ENCODE assay signal across 8 mouse cellular contexts in the genomic region with DNA sequence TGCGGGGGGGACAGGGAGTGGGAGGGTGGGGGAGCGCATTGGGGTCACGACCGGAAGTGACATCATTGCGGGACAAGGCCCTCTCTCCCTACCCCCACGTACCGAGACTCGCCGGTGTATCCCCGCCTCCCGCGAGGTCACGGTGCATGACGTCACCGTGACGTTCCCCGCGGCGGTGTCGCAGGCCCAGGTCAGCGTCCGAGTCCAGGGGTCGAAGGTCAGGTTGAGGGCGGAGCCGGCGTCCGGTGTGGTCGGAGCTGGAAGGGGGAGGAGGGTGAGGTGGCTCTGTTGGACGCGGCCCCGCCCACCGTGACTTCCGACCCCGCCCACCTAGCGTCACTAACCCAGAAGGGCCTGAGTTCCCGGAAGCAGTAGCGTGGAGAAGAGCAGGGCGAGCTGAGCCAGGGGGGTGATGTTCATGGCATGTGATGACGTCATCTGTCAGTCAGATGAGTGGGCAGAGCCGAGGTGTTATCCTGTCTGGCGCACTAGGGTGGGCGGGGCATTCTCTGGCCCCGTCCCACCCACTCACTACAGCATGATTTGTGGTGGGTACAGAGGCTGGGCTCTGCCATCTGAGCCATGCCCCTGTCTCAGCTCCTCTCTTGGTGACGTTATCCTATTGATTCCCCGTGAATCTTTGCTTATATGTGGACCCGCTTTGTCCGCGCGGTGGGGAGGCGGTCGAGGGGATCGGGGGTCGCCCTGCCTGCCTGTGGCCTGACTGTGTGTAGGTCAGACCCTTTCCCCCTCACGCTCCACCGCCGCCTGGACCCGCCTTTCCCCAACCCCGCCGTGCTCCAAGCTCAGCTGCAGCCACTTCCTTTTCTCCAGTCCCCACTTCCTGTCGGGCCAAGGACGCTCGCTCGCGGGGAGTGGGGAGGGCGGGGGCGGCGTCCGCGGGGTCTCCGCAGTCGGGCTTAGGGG. TPM values are rescaled to one million over a fixed set of nuclear protein-coding genes. Genes with fewer than 3 reads are reported as not detected.
A peak's percentile ranks its signal among the peaks of the same experiment; 100 is the strongest.
DNase-seq lines count a peak whose midpoint lies in the region; ATAC-seq and TF ChIP-seq lines count a peak whose summit lies in the region.

No protein-coding gene starts in this region.

- peak; percentile 15; the same call in 1 of the 2 replicates for TF ChIP-seq POLR2A in small intestine, adult 2 months (IDR thresholded peaks at IDR 0.05; ENCODE audit: low read depth, low read length)

- ATAC-seq in embryonic facial prominence, embryonic 12.5 days (ENCODE audit: insufficient number of reproducible peaks, insufficient read depth, low FRiP score, low TSS enrichment) = peak; percentile 88
- peak; percentile 84 for ATAC-seq in midbrain, embryonic 12.5 days (ENCODE audit: low FRiP score, low read depth)

- H3K36me3 ChIP-seq in embryonic facial prominence, embryonic 12.5 days = no peaks in the 10 kb centered on the region
- H3K36me3 ChIP-seq in limb, embryonic 10.5 days = no peaks in the 10 kb centered on the region
- no peaks in the 10 kb centered on the region for H3K36me3 ChIP-seq in midbrain, embryonic 12.5 days
- no peaks in the 10 kb centered on the region for H3K36me3 ChIP-seq in small intestine, adult 2 months (ENCODE audit: control insufficient read depth, insufficient read depth, low read length)

- no peaks in the 10 kb centered on the region for H3K4me1 ChIP-seq in embryonic facial prominence, embryonic 12.5 days
- H3K4me1 ChIP-seq in limb, embryonic 10.5 days = peaks cover 30% of the 10 kb centered on the region
- no peaks in the 10 kb centered on the region; the same call in 1 of the 2 replicates for H3K4me1 ChIP-seq in midbrain, embryonic 12.5 days
- peaks cover 11% of the 10 kb centered on the region for H3K4me1 ChIP-seq in small intestine, adult 2 months (ENCODE audit: control insufficient read depth, insufficient read depth, insufficient read length, low read length)

- peak overlapping the region; percentile 60 for H3K4me3 ChIP-seq in embryonic facial prominence, embryonic 12.5 days
- peak overlapping the region; percentile 69 for H3K4me3 ChIP-seq in limb, embryonic 10.5 days
- peak overlapping the region; percentile 52 for H3K4me3 ChIP-seq in midbrain, embryonic 12.5 days
- peak overlapping the region; percentile 68 for H3K4me3 ChIP-seq in small intestine, adult 2 months (ENCODE audit: low read depth, low read length)

- DNase-seq in adrenal gland, postnatal 25 days = peak; percentile 86
- peak; percentile 98 for DNase-seq in heart, adult 11 months
- peak; percentile 83 for DNase-seq in kidney, adult 11 months
- DNase-seq in limb, embryonic 10.5 days (ENCODE audit: low spot score) = peak; percentile 90
- DNase-seq in MN1 (ENCODE audit: low spot score) = no peak

- TF ChIP-seq CTCF in small intestine, adult 2 months (IDR thresholded peaks at IDR 0.05; ENCODE audit: extremely low read depth, insufficient read length, insufficient replicate concordance, low read depth, low read length) = no peak

- 0 out of 2 replicates have a peak, but pooled peaks cover 3% of the 10 kb centered on the region for H3K27me3 ChIP-seq in embryonic facial prominence, embryonic 12.5 days
- no peaks in the 10 kb centered on the region for H3K27me3 ChIP-seq in limb, embryonic 10.5 days (ENCODE audit: low read depth, poor library complexity, severe bottlenecking)
- H3K27me3 ChIP-seq in midbrain, embryonic 12.5 days = peaks cover 5% of the 10 kb centered on the region; the same call in 1 of the 2 replicates
- H3K27me3 ChIP-seq in small intestine, adult 2 months (ENCODE audit: control insufficient read depth, insufficient read depth, low read length) = no peaks in the 10 kb centered on the region

- 4% methylated on average over 69 of the region's 71 CpGs for WGBS in embryonic facial prominence, embryonic 12.5 days
- 3% methylated on average over 70 of the region's 71 CpGs for WGBS in limb, embryonic 10.5 days
- 7% methylated on average over 71 of the region's 71 CpGs for WGBS in midbrain, embryonic 12.5 days
- WGBS in small intestine, adult 2 months = 3% methylated on average over 71 of the region's 71 CpGs

- H3K9me3 ChIP-seq in embryonic facial prominence, embryonic 12.5 days = 0 out of 2 replicates have a peak, but pooled peaks cover 10% of the 10 kb centered on the region
- H3K9me3 ChIP-seq in limb, embryonic 10.5 days (replicated peaks) = 0 out of 2 replicates have a peak, but pooled peaks cover 2% of the 10 kb centered on the region
- H3K9me3 ChIP-seq in midbrain, embryonic 12.5 days = no peaks in the 10 kb centered on the region

- H3K9ac ChIP-seq in embryonic facial prominence, embryonic 12.5 days = peak overlapping the region; percentile 33; the same call in 1 of the 2 replicates
- H3K9ac ChIP-seq in midbrain, embryonic 12.5 days (replicated peaks) = peak overlapping the region; percentile 34; the same call in 1 of the 2 replicates

- H3K4me2 ChIP-seq in embryonic facial prominence, embryonic 12.5 days (replicated peaks) = peak overlapping the region; percentile 60
- H3K4me2 ChIP-seq in midbrain, embryonic 12.5 days (replicated peaks) = peak overlapping the region; percentile 58

- peak overlapping the region; percentile 77 for H3K27ac ChIP-seq in embryonic facial prominence, embryonic 12.5 days
- H3K27ac ChIP-seq in limb, embryonic 10.5 days = peak overlapping the region; percentile 88
- peak overlapping the region; percentile 74 for H3K27ac ChIP-seq in midbrain, embryonic 12.5 days (replicated peaks)
- H3K27ac ChIP-seq in small intestine, adult 2 months (ENCODE audit: insufficient read depth, low read depth, low read length) = peak overlapping the region; percentile 70

RNA-seq across cellular contexts. Expression of a gene that starts 1.0 kb away (rescaled TPM):
- 21.3 and 31.7 TPM in 2 replicates for total RNA-seq in adrenal gland, postnatal 25 days (2021)
- polyA plus RNA-seq in embryonic facial prominence, embryonic 12.5 days (2016; fragmentation: Nextera tagmentation; extraction: Ambion mirVana) = 32.4 and 36.1 TPM in 2 replicates
- 10.6 and 20.2 TPM in 2 replicates for polyA plus RNA-seq in limb, embryonic 10.5 days (2016; fragmentation: Nextera tagmentation; extraction: Ambion mirVana)
- 37.9 and 40.1 TPM in 2 replicates for polyA plus RNA-seq in midbrain, embryonic 12.5 days (2016; fragmentation: Nextera tagmentation; extraction: Ambion mirVana)
- 84.2 and 140 TPM in 2 replicates for polyA plus RNA-seq in small intestine, adult 2 months (2012; rRNA removed)

RNA-seq across cellular contexts. Expression of a gene that starts 43.5 kb away (rescaled TPM):
- not detected in 2 replicates for total RNA-seq in adrenal gland, postnatal 25 days (2021)
- not detected in 2 replicates for polyA plus RNA-seq in embryonic facial prominence, embryonic 12.5 days (2016; fragmentation: Nextera tagmentation; extraction: Ambion mirVana)
- not detected in 2 replicates for polyA plus RNA-seq in limb, embryonic 10.5 days (2016; fragmentation: Nextera tagmentation; extraction: Ambion mirVana)
- not detected in 2 replicates for polyA plus RNA-seq in midbrain, embryonic 12.5 days (2016; fragmentation: Nextera tagmentation; extraction: Ambion mirVana)
- not detected in 2 replicates for polyA plus RNA-seq in small intestine, adult 2 months (2012; rRNA removed)

RNA-seq across cellular contexts. Expression of a gene that starts 51.1 kb away (rescaled TPM):
- total RNA-seq in adrenal gland, postnatal 25 days (2021) = 0.33 TPM in 1 of 2 replicates, not detected in the other
- polyA plus RNA-seq in embryonic facial prominence, embryonic 12.5 days (2016; fragmentation: Nextera tagmentation; extraction: Ambion mirVana) = 0.20 and 0.33 TPM in 2 replicates
- 0.13 and 0.14 TPM in 2 replicates for polyA plus RNA-seq in limb, embryonic 10.5 days (2016; fragmentation: Nextera tagmentation; extraction: Ambion mirVana)
- 0.17 and 0.21 TPM in 2 replicates for polyA plus RNA-seq in midbrain, embryonic 12.5 days (2016; fragmentation: Nextera tagmentation; extraction: Ambion mirVana)
- not detected in 2 replicates for polyA plus RNA-seq in small intestine, adult 2 months (2012; rRNA removed)
